Mouse (Mus musculus) ovary, postnatal 10 days (tissue): ENCODE data around the gene Dnah3.

ENCODE experiments used
- DNase-seq: peaks from one replicate; pipeline ENCODE4 v3.0.0; 2022; ENCODE audit warnings: low spot score

Dnah3 gene

GRCm38 (mm10) chr7:120054016-120054415 lies 41.1 kb downstream of the Dnah3 start:
- DNase-seq: no peak

- DNase-seq: no peak
Measured at GRCm38 (mm10) chr7:120050447-120050846, 44.6 kb downstream of the Dnah3 start.

GRCm38 (mm10) chr7:120043990-120044389 lies 51.1 kb downstream of the Dnah3 start:
- DNase-seq: no peak

- DNase-seq: no peak
Measured at GRCm38 (mm10) chr7:120036422-120036821, 58.7 kb downstream of the Dnah3 start.

GRCm38 (mm10) chr7:120034996-120035395 lies 60.1 kb downstream of the Dnah3 start:
- DNase-seq: no peak

GRCm38 (mm10) chr7:120034566-120034965 lies 60.5 kb downstream of the Dnah3 start:
- DNase-seq: no peak

- DNase-seq: no peak
Measured at GRCm38 (mm10) chr7:120028669-120029068, 66.4 kb downstream of the Dnah3 start.

GRCm38 (mm10) chr7:119997066-119997465 lies 98.0 kb downstream of the Dnah3 start:
- DNase-seq: no peak

- DNase-seq: no peak
Measured at GRCm38 (mm10) chr7:119985279-119985912, 109.7 kb downstream of the Dnah3 start.

GRCm38 (mm10) chr7:119980170-119980569 lies 114.9 kb downstream of the Dnah3 start:
- DNase-seq: no peak

GRCm38 (mm10) chr7:119978576-119978975 lies 116.5 kb downstream of the Dnah3 start:
- DNase-seq: no peak

- DNase-seq: no peak
Measured at GRCm38 (mm10) chr7:119977574-119977973, 117.5 kb downstream of the Dnah3 start.

GRCm38 (mm10) chr7:119976256-119976655 lies 118.8 kb downstream of the Dnah3 start:
- no peak for DNase-seq

- no peak for DNase-seq
Measured at GRCm38 (mm10) chr7:119974214-119974613, 120.9 kb downstream of the Dnah3 start.

- DNase-seq: no peak
Measured at GRCm38 (mm10) chr7:119969320-119969719, 125.8 kb downstream of the Dnah3 start.

GRCm38 (mm10) chr7:119965651-119966395 lies 129.3 kb downstream of the Dnah3 start:
- no peak for DNase-seq

GRCm38 (mm10) chr7:119965205-119965604 lies 129.9 kb downstream of the Dnah3 start:
- no peak for DNase-seq

- no peak for DNase-seq
Measured at GRCm38 (mm10) chr7:119961107-119961506, 134.0 kb downstream of the Dnah3 start.

GRCm38 (mm10) chr7:119960546-119960945 lies 134.5 kb downstream of the Dnah3 start:
- DNase-seq: no peak

- DNase-seq: no peak
Measured at GRCm38 (mm10) chr7:119960006-119960405, 135.1 kb downstream of the Dnah3 start.

- no peak for DNase-seq
Measured at GRCm38 (mm10) chr7:119959491-119959890, 135.6 kb downstream of the Dnah3 start.

GRCm38 (mm10) chr7:119959091-119959490 lies 136.0 kb downstream of the Dnah3 start:
- no peak for DNase-seq

GRCm38 (mm10) chr7:119957421-119957820 lies 137.7 kb downstream of the Dnah3 start:
- no peak for DNase-seq

- no peak for DNase-seq
Measured at GRCm38 (mm10) chr7:119954047-119954446, 141.0 kb downstream of the Dnah3 start.
